8 mouse cellular contexts compared by ENCODE assay signal in the genomic region with DNA sequence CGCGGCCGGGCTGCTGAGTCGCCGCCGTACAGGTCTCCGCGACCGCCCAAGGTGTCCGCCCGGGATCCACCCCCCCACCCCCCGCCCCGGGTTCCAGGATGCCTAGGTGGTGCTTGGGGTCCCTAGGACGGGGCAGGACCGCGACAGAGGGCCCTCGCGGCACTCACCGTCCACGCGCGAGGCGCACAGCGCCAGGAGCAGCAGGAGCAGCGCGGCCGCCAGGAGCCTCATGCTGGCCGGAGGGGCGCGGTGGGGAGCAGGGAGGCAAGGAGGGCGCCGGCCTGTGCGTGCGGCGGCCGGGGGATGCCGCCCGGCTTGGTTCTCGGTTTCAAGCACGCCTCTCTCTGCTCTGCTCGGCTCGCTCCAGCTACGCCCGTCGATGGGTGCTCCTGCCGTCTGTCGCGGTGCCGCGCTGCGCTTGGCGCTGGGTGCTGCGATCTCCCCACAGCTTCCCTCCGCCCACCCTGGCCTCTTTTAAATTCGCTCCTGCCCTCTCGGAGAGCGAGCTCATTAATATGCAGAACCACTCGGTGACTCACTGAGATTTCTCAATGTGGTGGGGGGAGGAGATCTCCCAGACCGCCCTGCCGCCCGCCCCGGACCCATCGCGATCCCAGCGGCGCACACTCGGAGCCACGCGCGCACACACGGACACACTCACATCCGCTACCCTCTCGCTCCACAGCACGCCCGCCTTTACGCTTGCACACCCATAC. TPM values are rescaled to one million over a fixed set of nuclear protein-coding genes. Genes with fewer than 3 reads are reported as not detected.
DNase-seq lines count a peak whose midpoint lies in the region; ATAC-seq lines count a peak whose summit lies in the region.

Gene Cxcl14, minus strand, starts transcription at position 609 of the 716 bp plus-strand sequence.

- H3K36me3 ChIP-seq in hindbrain, embryonic 15.5 days, result no peaks in the 10 kb centered on the region

- peaks cover 62% of the 10 kb centered on the region for H3K27me3 ChIP-seq in hindbrain, embryonic 15.5 days

- peak; percentile 86 for DNase-seq in ZHBTc4 (ENCODE audit: low read depth, low spot score)
- peak; percentile 54 to 60 for DNase-seq in cerebellum, postnatal 10 days
- DNase-seq in gastrocnemius, adult 8-10 months (ENCODE audit: low spot score in 2 of 2), result peak; percentile 22 to 30
- peak; percentile 46 for DNase-seq in left cerebral cortex, adult 11 months (ENCODE audit: low spot score)
- peak; percentile 46 for DNase-seq in lung, postnatal 25 days (ENCODE audit: low spot score)
- DNase-seq in skeletal muscle tissue, adult 2 months (ENCODE audit: low read depth, low spot score), result peak; percentile 45

- ATAC-seq in hindbrain, embryonic 15.5 days (ENCODE audit: low FRiP score, low read depth), result peak; percentile 51
- ATAC-seq in megakaryocyte progenitor cell, adult 5-6 weeks (replicated peaks; ENCODE audit: poor library complexity), result no peak

- H3K4me3 ChIP-seq in hindbrain, embryonic 15.5 days, result peak within 1 kb of the TSS; percentile 40

- peaks cover 20% of the 10 kb centered on the region for H3K4me1 ChIP-seq in hindbrain, embryonic 15.5 days (replicated peaks)

- under 1% methylated on average over 73 of the region's 76 CpGs for WGBS in hindbrain, embryonic 15.5 days

- H3K27ac ChIP-seq in hindbrain, embryonic 15.5 days (replicated peaks), result no peak within 1 kb of the TSS

- peak within 1 kb of the TSS; percentile 41 for H3K9ac ChIP-seq in hindbrain, embryonic 15.5 days

- H3K9me3 ChIP-seq in hindbrain, embryonic 15.5 days, result no peaks in the 10 kb centered on the region

- peak within 1 kb of the TSS; percentile 67 for H3K4me2 ChIP-seq in hindbrain, embryonic 15.5 days

RNA-seq across cellular contexts. Expression of gene Cxcl14, which starts in this region (rescaled TPM):
- 10 to 100 TPM; 21.4 to 40.0 (median 28.6) TPM for total RNA-seq in gastrocnemius, adult 8-10 months (2022)
- 6.2 and 19.7 TPM in 2 replicates for polyA plus RNA-seq in hindbrain, embryonic 15.5 days (2015; fragmentation: Nextera tagmentation; extraction: Ambion mirVana)
- total RNA-seq in megakaryocyte progenitor cell, adult 5-6 weeks (2015), result not detected in 2 replicates
- not detected in 2 replicates for total RNA-seq in megakaryocyte progenitor cell, adult 5-6 weeks (2017)

Comparison
In these comparisons a context has a peak if more than half of its experiments do, and no peak if none do; other contexts are left out.
1. RNA of gene Cxcl14 (total RNA-seq): 21.4 to 40.0 TPM in gastrocnemius, adult 8-10 months; not detected in megakaryocyte progenitor cell, adult 5-6 weeks; every median in the first group is over 10 times any median in the second.
2. DNase-seq: peak in every context shown above with its lines; median percentile 86 in ZHBTc4; 57 in cerebellum, postnatal 10 days; 46 in left cerebral cortex, adult 11 months; 46 in lung, postnatal 25 days; 45 in skeletal muscle tissue, adult 2 months; 26 in gastrocnemius, adult 8-10 months.